ENCODE assay signal across 24 mouse cellular contexts in the genomic region with DNA sequence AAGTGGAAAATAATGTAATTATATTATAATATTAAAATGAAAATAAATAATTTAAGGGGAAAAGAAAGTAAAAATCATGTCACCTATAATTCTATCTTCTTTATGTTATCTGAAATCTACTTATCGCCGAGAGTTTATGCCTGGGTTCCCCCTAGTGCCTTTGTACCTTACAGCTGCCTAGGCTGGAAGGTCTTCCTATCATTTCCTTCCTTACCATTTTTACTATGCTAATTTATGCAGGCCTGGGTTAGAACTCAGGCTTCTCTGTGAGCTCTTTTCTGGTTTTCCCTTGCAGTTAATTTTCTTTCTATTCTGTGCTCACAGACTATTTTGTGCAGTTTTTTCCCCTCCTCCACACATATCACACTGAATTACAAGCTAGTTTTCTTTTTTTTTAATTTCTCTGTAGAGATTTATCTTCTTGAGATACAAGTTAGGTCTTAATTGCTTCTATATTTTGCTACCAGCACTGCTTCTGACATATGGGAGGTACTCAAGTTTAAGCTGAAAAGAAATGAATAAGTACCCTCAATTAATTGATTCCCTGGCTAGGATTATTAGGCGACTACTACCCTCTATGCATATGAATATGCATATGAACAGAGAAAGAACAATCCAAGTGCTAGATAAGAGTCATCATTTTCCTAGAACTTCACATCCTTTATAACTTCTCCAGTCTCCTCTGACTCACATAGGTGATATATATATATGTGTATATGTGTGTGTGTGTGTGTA.
A peak's percentile ranks its signal among the peaks of the same experiment; 100 is the strongest.
DNase-seq lines count a peak whose midpoint lies in the region; ATAC-seq and TF ChIP-seq lines count a peak whose summit lies in the region.
"Had no signal": no experiment of that assay in that cellular context is flagged by ENCODE, and none has a peak within 500 bp of the region (broad histone marks: within the 10 kb centered on the region; RNA-seq: fewer than 3 reads in every experiment).

No protein-coding gene starts in this region.

- no peak for DNase-seq in hindbrain, embryonic 11.5 days (ENCODE audit: low spot score)
- peak; percentile 34 for DNase-seq in midbrain, embryonic 14.5 days
- no peak for DNase-seq in midbrain, postnatal 0 days (ENCODE audit: low spot score)
- no peak for DNase-seq in gastrocnemius, postnatal 4 days (ENCODE audit: low spot score in 2 of 2)
- DNase-seq: adrenal gland, postnatal 25 days; B cell, adult 2 months; cerebellum, adult 8-10 months; cerebellum, postnatal 25 days; gastrocnemius, postnatal 10 days; heart, postnatal 14 days; kidney, adult 2 months; kidney, postnatal 36 days; retina, postnatal 1 day; right cerebral cortex, postnatal 14 days had no signal

- H3K27me3 ChIP-seq in hindbrain, embryonic 11.5 days (ENCODE audit: control insufficient read depth, insufficient read depth, low read length) = no peaks in the 10 kb centered on the region
- no peaks in the 10 kb centered on the region for H3K27me3 ChIP-seq in hindbrain, embryonic 12.5 days
- H3K27me3 ChIP-seq in midbrain, embryonic 14.5 days (ENCODE audit: control insufficient read depth, insufficient read depth, low read length) = no peaks in the 10 kb centered on the region
- no peaks in the 10 kb centered on the region for H3K27me3 ChIP-seq in midbrain, postnatal 0 days (ENCODE audit: insufficient read depth, low read length)
- no peaks in the 10 kb centered on the region for H3K27me3 ChIP-seq in forebrain, embryonic 16.5 days (replicated peaks; ENCODE audit: control insufficient read depth, insufficient read depth, low read length)
- H3K27me3 ChIP-seq: intestine, embryonic 15.5 days; limb, embryonic 13.5 days; lung, embryonic 15.5 days; neural tube, embryonic 13.5 days; stomach, embryonic 15.5 days had no signal

- H3K9ac ChIP-seq in hindbrain, embryonic 11.5 days (ENCODE audit: low read depth, low read length) = no peak overlapping the region
- no peak overlapping the region for H3K9ac ChIP-seq in hindbrain, embryonic 12.5 days
- no peak overlapping the region for H3K9ac ChIP-seq in midbrain, embryonic 14.5 days (replicated peaks; ENCODE audit: low read length)
- no peak overlapping the region for H3K9ac ChIP-seq in midbrain, postnatal 0 days (replicated peaks; ENCODE audit: low read length, poor library complexity, severe bottlenecking)
- H3K9ac ChIP-seq in forebrain, embryonic 16.5 days (replicated peaks; ENCODE audit: low read depth, low read length) = no peak overlapping the region
- H3K9ac ChIP-seq: intestine, embryonic 15.5 days; limb, embryonic 13.5 days; lung, embryonic 15.5 days; neural tube, embryonic 13.5 days; stomach, embryonic 15.5 days had no signal

- no peaks in the 10 kb centered on the region for H3K4me1 ChIP-seq in hindbrain, embryonic 11.5 days (replicated peaks; ENCODE audit: control insufficient read depth, insufficient read depth, low read length)
- H3K4me1 ChIP-seq in hindbrain, embryonic 12.5 days = no peaks in the 10 kb centered on the region
- H3K4me1 ChIP-seq in midbrain, embryonic 14.5 days (ENCODE audit: control insufficient read depth, insufficient read depth, low read length) = no peaks in the 10 kb centered on the region
- H3K4me1 ChIP-seq in midbrain, postnatal 0 days (ENCODE audit: insufficient read depth, low read length) = no peaks in the 10 kb centered on the region
- H3K4me1 ChIP-seq in forebrain, embryonic 16.5 days (replicated peaks; ENCODE audit: control insufficient read depth, insufficient read depth, low read length) = no peaks in the 10 kb centered on the region
- H3K4me1 ChIP-seq: intestine, embryonic 15.5 days; limb, embryonic 13.5 days; lung, embryonic 15.5 days; neural tube, embryonic 13.5 days; stomach, embryonic 15.5 days had no signal

- 68% methylated on average over 3 of the region's 3 CpGs for WGBS in hindbrain, embryonic 11.5 days
- 75% methylated on average over 3 of the region's 3 CpGs for WGBS in hindbrain, embryonic 12.5 days
- 67% methylated on average over 3 of the region's 3 CpGs for WGBS in midbrain, embryonic 14.5 days
- 37% methylated on average over 3 of the region's 3 CpGs for WGBS in midbrain, postnatal 0 days
- 36% methylated on average over 3 of the region's 3 CpGs for WGBS in forebrain, embryonic 16.5 days

- no peak for TF ChIP-seq CTCF in midbrain, postnatal 0 days (IDR thresholded peaks at IDR 0.05)

- peak; percentile 22; the same call in 1 of the 2 replicates for ATAC-seq in hindbrain, embryonic 11.5 days (ENCODE audit: low FRiP score)
- ATAC-seq in hindbrain, embryonic 12.5 days (ENCODE audit: low FRiP score) = no peak
- ATAC-seq in midbrain, embryonic 14.5 days (ENCODE audit: low FRiP score, low TSS enrichment) = no peak; the same call in 1 of the 2 replicates
- no peak for ATAC-seq in midbrain, postnatal 0 days (ENCODE audit: low FRiP score)
- peak; percentile 86 for ATAC-seq in forebrain, embryonic 16.5 days
- ATAC-seq: hindbrain, postnatal 0 days; intestine, embryonic 15.5 days had no signal

- H3K4me3 ChIP-seq in hindbrain, embryonic 11.5 days (ENCODE audit: low read depth, low read length) = no peak overlapping the region
- no peak overlapping the region for H3K4me3 ChIP-seq in hindbrain, embryonic 12.5 days
- H3K4me3 ChIP-seq in midbrain, embryonic 14.5 days (replicated peaks; ENCODE audit: low read depth, low read length) = no peak overlapping the region
- no peak overlapping the region for H3K4me3 ChIP-seq in midbrain, postnatal 0 days (ENCODE audit: low read depth, low read length)
- H3K4me3 ChIP-seq in forebrain, embryonic 16.5 days (replicated peaks; ENCODE audit: low read length) = no peak overlapping the region
- H3K4me3 ChIP-seq: intestine, embryonic 15.5 days; layer of hippocampus, adult 2 months; limb, embryonic 13.5 days; lung, embryonic 15.5 days; neural tube, embryonic 13.5 days; stomach, embryonic 15.5 days had no signal

- H3K27ac ChIP-seq in hindbrain, embryonic 11.5 days (ENCODE audit: low read depth, low read length) = no peak overlapping the region
- H3K27ac ChIP-seq in hindbrain, embryonic 12.5 days = no peak overlapping the region
- no peak overlapping the region for H3K27ac ChIP-seq in midbrain, embryonic 14.5 days (replicated peaks; ENCODE audit: low read depth, low read length)
- no peak overlapping the region for H3K27ac ChIP-seq in midbrain, postnatal 0 days (ENCODE audit: low read depth, low read length)
- no peak overlapping the region for H3K27ac ChIP-seq in forebrain, embryonic 16.5 days (ENCODE audit: low read length)
- H3K27ac ChIP-seq: hindbrain, postnatal 0 days; intestine, embryonic 15.5 days; layer of hippocampus, adult 2 months; limb, embryonic 13.5 days; lung, embryonic 15.5 days; neural tube, embryonic 13.5 days; stomach, embryonic 15.5 days had no signal

- H3K4me2 ChIP-seq in hindbrain, embryonic 11.5 days (replicated peaks; ENCODE audit: low read depth, low read length) = no peak overlapping the region
- H3K4me2 ChIP-seq in hindbrain, embryonic 12.5 days (replicated peaks) = no peak overlapping the region
- no peak overlapping the region for H3K4me2 ChIP-seq in midbrain, embryonic 14.5 days (ENCODE audit: low read length)
- no peak overlapping the region for H3K4me2 ChIP-seq in midbrain, postnatal 0 days (ENCODE audit: low read depth, low read length, poor library complexity, severe bottlenecking)
- H3K4me2 ChIP-seq in forebrain, embryonic 16.5 days (ENCODE audit: low read length) = no peak overlapping the region
- H3K4me2 ChIP-seq: intestine, embryonic 15.5 days; limb, embryonic 13.5 days; liver, embryonic 11.5 days; lung, embryonic 15.5 days; neural tube, embryonic 13.5 days; stomach, embryonic 15.5 days had no signal

- no peaks in the 10 kb centered on the region for H3K36me3 ChIP-seq in hindbrain, embryonic 11.5 days (ENCODE audit: control insufficient read depth, insufficient read depth, low read length)
- H3K36me3 ChIP-seq in hindbrain, embryonic 12.5 days = no peaks in the 10 kb centered on the region
- no peaks in the 10 kb centered on the region for H3K36me3 ChIP-seq in midbrain, embryonic 14.5 days (ENCODE audit: control insufficient read depth, insufficient read depth, low read length)
- no peaks in the 10 kb centered on the region for H3K36me3 ChIP-seq in midbrain, postnatal 0 days (ENCODE audit: insufficient read depth, low read length)
- H3K36me3 ChIP-seq in forebrain, embryonic 16.5 days (ENCODE audit: control insufficient read depth, insufficient read depth) = no peaks in the 10 kb centered on the region
- H3K36me3 ChIP-seq: intestine, embryonic 15.5 days; limb, embryonic 13.5 days; lung, embryonic 15.5 days; neural tube, embryonic 13.5 days; stomach, embryonic 15.5 days had no signal

- H3K9me3 ChIP-seq in hindbrain, embryonic 11.5 days (ENCODE audit: control insufficient read depth, low read length) = no peaks in the 10 kb centered on the region
- H3K9me3 ChIP-seq in hindbrain, embryonic 12.5 days (replicated peaks) = no peaks in the 10 kb centered on the region
- no peaks in the 10 kb centered on the region for H3K9me3 ChIP-seq in midbrain, embryonic 14.5 days (ENCODE audit: control insufficient read depth, low read length)
- H3K9me3 ChIP-seq in midbrain, postnatal 0 days (ENCODE audit: low read length) = no peaks in the 10 kb centered on the region
- no peaks in the 10 kb centered on the region for H3K9me3 ChIP-seq in forebrain, embryonic 16.5 days (ENCODE audit: control insufficient read depth, low read length)
- H3K9me3 ChIP-seq: intestine, embryonic 15.5 days; limb, embryonic 13.5 days; lung, embryonic 15.5 days; neural tube, embryonic 13.5 days; stomach, embryonic 15.5 days had no signal

Comparison
In these comparisons a context has a peak if more than half of its experiments do, and no peak if none do; other contexts are left out.
1. ATAC-seq: peak in hindbrain, embryonic 11.5 days (single experiment) and forebrain, embryonic 16.5 days (single experiment); none in hindbrain, embryonic 12.5 days (single experiment), midbrain, embryonic 14.5 days (single experiment) and midbrain, postnatal 0 days (single experiment).